Mouse (Mus musculus) c-Kit-negative CD71-positive TER-119-positive erythroid progenitor cells, embryonic 14.5 days (primary cell): ENCODE measurements around the gene Tmem115.
"Not testable (repeated sequence)": the region's sequence is repeated elsewhere in the genome, so short reads cannot be mapped to it uniquely, and the experiment has no call there.

Source experiments
- DNase-seq: peaks from one replicate; pipeline ENCODE4 v3.0.0-alpha.2; 2013; ENCODE audit warnings: low read depth, low spot score

The Tmem115 gene

DNA sequence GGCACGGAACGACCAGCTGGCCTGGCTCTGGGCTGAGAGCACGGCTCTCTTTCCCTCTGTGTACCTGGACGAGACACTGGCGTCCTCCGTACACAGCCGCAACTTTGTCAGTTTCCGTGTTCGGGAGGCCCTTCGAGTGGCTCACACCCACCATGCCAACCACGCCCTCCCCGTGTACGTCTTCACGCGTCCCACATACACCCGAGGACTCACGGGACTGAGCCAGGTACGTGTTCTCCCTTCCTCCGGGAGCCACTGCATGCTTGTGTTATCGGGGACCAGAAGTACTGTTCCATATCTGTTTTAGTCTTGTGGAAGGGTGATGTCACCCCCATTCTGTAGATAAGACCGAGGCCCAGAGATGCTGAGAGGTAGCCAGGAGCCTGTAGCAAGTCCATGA, 37.1 kb downstream of the Tmem115 start:
- peak; percentile 67 for DNase-seq

DNA sequence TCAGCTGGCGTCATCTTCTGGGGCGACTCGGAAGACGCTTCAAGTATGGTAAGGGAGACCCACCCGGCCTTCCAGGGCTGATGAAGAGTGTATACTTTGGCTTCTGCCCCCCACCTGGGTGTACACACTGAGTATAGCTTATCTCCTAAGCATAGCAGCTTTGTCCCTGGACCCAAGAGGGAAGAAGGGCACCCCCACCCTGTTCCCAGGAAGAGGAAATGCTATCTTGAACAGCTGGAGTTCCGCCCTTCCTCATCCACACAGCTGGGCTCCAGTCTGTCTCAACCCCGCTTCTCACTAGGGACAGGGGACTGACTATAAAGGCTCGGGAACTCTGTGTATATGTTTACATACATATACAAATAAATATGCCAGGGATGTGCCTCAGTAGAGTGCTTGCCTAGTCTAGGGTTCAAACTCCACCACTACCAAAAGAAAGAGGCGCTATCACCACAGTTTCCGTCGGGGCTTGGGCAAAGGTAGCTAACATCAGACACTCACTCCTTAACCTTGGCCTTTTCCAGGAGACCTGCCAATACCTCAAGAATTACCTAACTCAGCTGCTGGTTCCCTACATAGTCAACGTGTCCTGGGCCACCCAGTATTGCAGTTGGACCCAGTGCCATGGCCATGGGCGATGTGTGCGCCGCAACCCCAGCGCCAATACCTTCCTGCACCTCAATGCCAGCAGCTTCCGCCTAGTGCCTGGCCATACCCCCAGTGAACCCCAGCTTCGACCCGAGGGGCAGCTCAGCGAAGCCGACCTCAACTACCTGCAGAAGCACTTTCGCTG, 38.0 kb downstream of the Tmem115 start:
- DNase-seq: no peak

DNA sequence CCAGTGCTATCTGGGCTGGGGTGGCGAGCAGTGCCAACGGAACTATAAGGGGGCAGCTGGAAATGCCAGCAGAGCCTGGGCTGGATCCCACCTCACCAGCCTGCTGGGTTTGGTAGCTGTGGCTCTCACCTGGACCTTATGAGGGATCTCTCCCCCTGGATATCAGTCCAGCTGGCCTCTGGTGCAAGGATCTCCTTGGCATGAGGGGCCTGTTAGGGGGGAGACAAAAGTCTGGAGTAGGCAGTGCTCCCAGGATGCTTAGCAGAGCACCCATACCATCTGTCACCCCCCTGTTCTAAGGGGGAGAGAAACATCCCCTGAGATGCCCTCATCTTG, 38.5 kb downstream of the Tmem115 start:
- DNase-seq: no peak

DNA sequence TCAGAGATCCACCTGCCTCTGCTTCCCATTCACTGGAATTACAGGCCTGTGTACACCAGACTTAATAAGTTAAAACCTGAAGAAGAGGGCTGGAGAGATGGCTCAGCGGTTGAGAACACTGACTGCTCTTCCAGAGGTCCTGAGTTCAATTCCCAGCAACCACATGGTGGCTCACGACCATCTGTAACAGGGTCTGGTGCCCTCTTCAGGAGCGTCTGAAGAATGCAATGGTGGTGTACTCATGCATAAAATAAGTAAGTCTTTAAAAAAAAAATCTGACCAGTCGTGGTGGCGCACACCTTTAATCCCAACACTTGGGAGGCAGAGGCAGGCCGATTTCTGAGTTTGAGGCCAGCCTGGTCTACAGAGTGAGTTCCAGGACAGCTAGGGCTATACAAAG, 40.0 kb downstream of the Tmem115 start:
- not testable (repeated sequence) for DNase-seq

DNA sequence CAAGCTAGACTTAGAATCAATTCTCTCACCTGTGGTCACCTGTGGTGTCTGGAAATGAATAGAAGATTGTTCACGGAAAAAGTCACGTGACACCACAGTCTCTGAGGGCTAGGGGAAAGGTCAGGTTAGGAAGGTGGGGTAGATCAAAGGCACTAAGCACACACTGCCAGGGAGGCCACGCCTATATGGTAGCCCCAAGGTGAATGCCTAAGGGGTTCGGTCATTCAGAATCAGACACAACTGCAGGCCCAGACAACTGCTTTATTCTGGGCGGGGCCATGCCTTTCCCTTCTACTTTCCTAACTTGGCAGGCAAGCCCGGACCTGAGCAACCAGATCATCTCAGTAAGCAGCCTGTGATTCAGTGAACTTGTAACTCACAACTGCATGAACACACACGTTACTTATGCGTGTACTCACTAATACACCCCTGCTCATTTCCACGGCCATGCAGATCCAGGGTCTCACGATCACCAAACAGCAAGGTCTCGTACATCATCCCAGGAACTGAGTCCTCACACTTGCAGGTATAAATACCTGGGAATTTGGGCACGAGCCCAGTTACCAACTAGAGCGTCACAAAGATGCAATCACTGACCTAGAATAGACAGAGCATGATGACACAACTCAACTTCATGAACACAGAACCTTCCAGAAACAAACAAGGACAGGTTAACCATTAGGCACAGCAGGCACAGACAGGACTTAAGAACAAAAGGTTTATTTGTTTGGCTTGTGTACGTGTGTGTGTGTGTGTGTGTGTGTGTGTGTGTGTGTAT, 42.0 kb downstream of the Tmem115 start:
- no peak for DNase-seq

DNA sequence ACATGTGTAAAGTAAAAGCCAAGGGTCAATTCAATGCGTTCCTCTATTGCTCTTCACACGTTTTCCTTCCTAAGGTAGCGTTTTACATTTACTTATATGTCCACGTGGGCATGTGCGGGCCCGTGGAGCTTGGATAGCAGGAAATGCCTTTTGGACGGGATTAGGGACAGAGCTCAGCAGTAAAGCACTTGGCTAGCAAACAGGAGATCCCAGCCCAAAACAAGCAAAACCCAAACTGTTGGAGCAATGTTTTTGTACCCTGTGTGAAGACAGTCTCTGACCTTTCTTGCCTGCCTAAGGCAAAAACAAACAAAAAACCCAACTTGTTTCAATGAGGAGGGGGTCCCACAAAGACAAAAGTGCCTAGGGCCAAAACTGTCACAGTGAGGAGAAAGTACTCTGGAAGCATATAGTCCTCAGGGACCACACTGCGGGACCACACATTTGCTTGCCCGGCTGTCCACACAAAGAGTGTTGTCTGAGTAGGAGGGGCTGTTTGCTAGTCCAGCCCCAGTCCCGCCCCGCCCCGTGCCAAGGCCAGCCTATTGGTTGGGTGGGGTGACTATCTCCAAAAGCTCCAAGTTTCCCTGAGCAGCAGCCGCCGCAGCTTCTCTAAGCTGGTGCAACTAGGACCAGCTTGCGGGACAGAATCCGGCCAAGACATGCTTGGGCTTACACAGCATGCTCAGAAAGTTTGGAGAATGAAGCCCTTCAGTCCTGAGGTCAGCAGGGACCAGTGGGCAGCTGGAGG, 42.8 kb downstream of the Tmem115 start, which contains the start of gene Hyal1:
TSS of gene Hyal1 (plus strand) at position 571 of the 751 bp plus-strand sequence.
- DNase-seq: peak; percentile 81

DNA sequence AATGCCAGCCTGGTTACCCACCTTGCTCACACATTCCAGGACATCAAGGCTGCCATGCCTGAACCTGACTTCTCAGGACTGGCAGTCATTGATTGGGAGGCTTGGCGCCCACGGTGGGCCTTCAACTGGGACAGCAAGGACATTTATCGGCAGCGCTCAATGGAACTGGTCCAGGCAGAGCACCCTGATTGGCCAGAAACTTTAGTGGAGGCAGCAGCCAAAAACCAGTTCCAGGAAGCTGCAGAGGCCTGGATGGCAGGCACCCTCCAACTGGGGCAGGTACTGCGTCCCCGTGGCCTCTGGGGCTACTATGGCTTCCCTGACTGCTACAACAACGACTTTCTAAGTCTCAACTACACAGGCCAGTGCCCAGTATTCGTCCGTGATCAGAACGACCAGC, 44.1 kb downstream of the Tmem115 start:
- DNase-seq: no peak

DNA sequence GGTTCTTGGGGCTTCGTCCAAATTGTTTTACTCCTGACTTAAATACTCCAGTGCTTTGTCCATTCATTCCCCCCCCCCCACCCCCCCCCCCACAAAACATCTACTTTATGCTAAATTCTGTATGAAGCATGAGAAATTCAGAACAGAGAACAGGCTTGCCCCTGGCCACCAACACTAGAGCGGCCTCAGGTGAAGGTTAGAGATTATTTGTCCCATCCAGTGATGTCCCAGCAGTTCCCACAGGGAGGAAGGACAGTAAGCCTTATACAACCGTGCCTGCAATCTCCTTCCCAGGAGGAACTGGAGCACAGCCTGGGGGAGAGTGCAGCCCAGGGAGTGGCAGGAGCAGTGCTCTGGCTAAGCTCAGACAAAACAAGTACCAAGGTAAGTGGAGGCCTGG, 44.8 kb downstream of the Tmem115 start, which contains the start of gene Naa80:
TSS of gene Naa80 (plus strand) at position 301 of the 400 bp plus-strand sequence.
- no peak for DNase-seq

DNA sequence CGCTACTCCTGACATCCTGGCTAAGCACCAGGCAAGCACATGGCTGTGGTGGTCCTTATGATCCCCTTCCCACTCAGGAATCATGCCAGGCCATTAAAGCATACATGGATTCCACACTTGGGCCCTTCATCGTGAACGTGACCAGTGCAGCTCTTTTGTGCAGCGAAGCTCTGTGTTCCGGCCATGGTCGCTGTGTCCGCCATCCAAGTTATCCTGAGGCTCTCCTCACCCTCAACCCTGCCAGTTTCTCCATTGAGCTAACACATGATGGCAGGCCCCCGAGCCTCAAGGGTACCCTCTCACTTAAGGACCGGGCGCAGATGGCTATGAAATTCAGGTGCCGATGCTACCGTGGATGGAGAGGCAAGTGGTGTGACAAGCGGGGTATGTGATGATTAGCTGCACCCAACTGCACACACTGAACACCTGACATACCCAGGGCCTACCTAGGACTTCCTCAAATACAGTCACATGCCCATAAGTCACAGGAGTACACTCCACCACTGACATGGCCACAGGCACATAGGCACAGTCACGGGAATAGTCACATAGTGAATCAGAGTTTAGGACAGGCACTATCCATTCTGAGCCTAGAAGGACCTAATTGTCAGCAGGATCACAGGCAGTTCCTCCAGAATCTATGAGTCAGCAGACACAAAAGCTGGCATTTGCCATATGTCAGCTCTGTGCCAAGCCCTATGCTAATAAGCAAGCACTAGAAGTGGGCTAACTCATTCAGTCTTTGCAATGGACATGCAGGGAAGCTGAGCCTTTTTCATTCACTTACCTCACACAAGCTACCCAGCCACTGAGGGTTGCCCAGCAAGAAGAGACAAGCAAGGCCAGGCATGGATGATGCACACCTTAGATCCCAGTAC, 45.5 kb downstream of the Tmem115 start:
- no peak for DNase-seq

DNA sequence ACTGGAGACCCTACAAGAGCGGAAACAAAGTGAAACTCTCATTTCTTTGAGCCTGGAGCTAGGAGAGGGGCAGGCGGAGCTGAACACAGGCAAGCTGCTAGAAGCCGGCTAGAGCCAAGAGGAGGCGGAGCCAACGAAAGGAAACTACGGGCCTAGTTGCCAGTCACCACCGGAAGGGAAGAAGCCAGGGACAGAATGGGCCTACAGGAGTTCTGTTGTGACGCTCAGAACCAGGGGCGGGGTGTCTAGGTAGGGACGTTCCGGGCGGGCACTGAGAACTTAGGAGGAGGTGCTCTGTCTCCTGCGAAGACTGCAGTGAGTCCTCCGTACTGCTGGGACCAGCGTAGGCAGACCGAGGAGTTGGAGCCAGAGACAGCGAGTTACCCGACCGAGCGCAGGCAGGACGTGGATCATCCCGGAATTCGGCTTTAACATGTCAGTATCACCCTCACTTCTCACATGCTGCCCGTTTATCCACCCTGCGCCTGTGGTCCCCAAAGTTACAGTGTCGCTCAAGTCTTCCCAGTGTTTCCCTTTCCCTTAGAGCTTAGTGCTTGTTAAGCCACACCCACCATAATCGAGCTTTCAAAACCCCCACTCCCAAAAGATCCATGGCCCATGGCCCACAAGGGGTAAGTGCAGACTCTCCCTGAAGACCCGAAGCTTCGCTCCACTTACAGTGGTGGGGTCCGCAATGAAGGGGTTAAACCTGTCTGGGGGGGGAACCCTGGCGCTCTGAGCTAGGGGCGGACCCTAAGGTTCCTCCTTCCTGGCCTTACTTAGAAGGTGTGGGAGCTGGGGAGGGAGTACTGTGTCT, 47.0 kb downstream of the Tmem115 start, which contains the start of gene Hyal3:
TSS of gene Hyal3 (plus strand) at position 318 of the 817 bp plus-strand sequence.
- DNase-seq: peak; percentile 81

DNA sequence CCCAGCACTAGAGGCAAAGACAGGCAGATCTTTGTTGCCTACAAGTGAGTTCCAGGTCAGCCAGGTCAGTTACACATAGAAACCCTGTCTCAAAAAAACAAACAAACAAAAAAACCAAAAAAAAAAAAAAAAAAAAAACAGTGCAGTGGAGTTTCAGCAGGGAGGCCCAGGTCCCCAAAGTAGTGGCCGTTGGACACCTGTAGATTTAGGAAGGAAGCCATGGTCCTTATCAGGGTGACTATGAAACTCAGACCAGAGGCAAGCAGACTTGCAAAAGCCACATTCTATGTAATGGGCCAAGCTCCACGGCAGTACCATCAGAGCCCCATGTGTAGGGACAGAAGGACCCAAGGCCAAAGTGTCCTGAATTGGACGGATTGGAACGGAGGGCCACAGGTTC, 47.8 kb downstream of the Tmem115 start:
- no peak for DNase-seq

DNA sequence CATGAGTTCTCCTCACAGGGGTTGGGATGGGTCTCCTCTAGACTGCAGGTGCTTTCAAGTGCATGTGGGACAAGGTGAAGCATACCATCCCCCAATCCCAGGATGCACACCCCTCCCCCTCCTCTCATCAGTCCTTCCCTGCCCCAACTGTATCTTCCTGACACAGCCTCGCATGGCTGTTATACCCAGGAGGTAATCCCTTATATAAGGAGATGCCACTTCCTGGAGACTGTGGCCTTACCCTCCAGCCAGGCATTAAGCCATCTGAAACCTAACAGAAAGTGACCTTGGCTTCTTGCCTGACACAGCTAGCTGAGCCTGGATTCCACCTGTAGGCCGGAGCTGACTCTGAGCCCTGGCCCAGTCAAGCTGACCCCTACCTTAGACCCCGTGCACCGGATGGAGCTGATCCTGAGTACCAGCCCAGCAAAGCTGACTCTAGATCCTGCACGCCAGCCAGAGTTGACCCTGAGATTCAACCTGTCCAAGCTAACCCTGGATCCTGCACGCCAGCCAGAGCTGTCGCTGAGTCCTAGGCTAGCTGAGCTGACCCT, 48.8 kb downstream of the Tmem115 start:
- DNase-seq: no peak

DNA sequence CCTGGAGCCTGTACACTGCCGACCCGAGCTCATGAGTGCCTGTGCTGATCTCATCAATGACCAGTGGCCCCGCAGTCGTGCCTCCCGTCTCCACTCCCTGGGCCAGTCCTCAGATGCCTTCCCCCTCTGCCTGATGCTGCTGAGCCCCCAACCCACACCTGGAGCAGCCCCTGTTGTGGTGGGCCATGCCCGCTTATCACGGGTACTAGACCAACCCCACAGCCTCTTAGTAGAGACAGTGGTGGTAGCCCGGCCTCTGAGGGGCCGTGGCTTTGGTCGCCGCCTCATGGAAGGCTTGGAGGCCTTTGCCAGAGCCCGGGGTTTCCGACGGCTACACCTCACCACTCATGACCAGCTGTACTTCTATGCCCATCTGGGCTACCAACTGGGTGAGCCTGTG, 49.4 kb downstream of the Tmem115 start:
- no peak for DNase-seq

DNA sequence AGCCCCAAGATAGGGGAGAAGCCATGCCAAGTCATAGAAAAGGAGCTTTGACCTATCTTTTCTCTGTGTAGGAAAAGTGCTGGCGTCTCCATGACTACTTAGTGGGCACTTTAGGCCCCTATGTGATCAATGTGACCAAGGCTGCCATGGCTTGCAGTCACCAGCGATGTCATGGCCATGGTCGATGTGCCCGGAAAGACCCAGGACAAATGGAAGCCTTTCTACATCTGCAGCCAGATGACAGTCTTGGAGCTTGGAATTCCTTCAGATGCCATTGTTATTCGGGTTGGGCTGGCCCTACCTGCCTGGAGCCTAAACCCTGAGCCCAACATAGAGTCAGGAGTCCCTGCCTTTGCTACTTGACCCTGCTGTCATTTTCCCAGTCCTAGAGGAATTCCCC, 52.8 kb downstream of the Tmem115 start:
- DNase-seq: no peak

DNA sequence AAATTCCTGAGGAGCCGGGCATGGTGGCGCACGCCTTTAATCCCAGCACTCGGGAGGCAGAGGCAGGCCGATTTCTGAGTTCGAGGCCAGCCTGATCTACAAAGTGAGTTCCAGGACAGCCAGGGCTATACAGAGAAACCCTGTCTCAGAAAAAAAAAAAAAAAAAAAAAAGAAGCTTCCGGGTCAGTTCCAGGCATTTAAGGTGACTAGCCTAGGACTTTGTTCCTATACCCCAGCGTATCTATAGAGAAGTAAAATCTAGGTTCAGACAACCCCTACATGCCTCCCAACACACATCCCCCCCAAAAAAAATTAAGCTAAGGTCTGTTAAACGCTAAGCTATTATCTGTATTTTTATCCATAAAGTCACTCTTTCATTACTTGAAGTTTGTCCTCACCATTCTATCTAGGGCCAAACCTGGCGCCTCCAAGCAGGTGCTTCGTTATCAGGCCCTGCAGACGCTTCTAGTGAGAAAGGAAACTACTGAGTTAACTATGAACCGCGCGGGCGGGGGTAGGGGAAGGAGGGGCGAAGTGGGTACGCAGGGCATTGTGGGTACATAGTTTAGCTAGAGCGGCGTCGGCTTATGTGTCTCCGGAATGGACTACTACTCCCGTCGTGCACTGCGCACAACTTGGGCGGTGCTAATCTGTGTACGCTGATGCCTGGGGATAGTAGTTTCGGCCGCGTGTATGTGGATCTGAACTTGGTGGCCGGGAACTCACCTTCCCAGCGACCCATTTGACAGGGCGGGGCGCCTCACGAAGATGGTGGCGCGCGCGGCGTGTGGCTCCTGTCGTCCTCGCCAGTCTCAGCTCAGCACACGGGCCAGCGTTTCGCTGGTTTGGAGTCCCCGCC, 53.5 kb downstream of the Tmem115 start, which contains the start of gene Ifrd2:
TSS of gene Ifrd2 (plus strand) at position 669 of the 859 bp plus-strand sequence.
- DNase-seq: peak; percentile 97

DNA sequence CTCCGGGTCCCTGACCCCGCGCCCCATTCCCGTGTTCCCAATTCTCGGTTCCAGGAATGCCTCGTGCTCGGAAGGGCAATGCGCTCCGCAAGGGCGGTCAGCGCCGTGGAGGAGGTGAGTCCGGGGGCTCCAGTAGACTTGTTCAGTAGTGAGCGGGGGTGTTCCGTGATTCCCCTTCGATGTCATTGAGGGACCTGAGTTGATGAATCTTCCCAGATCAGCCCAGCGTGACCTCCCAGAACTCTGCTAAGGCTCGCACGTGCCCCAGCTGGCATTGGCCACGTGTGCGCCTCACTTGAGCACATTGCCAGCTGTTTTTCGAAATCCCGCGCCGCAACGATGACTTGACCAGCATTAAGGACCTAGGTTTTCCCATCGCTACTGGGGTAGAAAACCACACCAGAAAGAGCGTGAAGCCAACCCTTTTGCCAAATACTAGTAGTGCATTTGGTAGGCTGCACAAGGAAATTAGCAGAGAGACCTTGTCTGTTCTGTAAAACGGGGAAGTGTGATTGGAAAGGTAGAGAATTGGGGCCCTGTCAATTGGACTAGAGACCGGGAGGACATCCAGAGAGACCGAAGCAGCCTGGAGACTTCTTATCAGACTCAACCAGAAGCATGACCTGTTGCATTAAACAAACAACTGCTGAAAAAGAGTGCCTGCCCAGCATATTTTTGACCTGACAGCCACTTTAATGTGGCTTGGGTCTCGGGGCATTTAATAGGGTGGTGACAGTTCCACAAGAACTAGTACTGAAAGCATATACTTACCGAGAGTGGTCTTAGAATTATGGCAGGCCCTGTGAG, 54.3 kb downstream of the Tmem115 start:
- peak; percentile 74 for DNase-seq
